In genomic region chr9:77912246-77912645, GRCm38 (mm10) we compare ENCODE assay signal across 9 mouse cellular contexts. TPM values are rescaled to one million over a fixed set of nuclear protein-coding genes. Genes with fewer than 3 reads are reported as not detected.
A peak's percentile ranks its signal among the peaks of the same experiment; 100 is the strongest.
DNase-seq lines count a peak whose midpoint lies in the region; ATAC-seq and TF ChIP-seq lines count a peak whose summit lies in the region.
"Had no signal": no experiment of that assay in that cellular context is flagged by ENCODE, and none has a peak within 500 bp of the region (broad histone marks: within the 10 kb centered on the region; RNA-seq: fewer than 3 reads in every experiment).

No protein-coding gene starts in this region.

- 0 out of 2 replicates have a peak overlapping the region, but pooled peaks have one; percentile 13 for H3K4me3 ChIP-seq in kidney, postnatal 0 days (replicated peaks; ENCODE audit: low read depth, low read length)
- H3K4me3 ChIP-seq in CH12.LX (replicated peaks in 1 of 3; ENCODE audit: low read depth in 2 of 3, low read length in 2 of 3, poor library complexity in 1 of 3) (peak overlapping the region; percentile 49 to 73 (median 60)), G1E (ENCODE audit: low read depth, low read length) (peak overlapping the region; percentile 14; the same call in 1 of the 2 replicates)
- no peak overlapping the region for H3K4me3 ChIP-seq in limb, embryonic 13.5 days
- H3K4me3 ChIP-seq: midbrain, embryonic 12.5 days had no signal

- peaks cover 12% of the 10 kb centered on the region; the same call in 1 of the 2 replicates for H3K4me1 ChIP-seq in kidney, postnatal 0 days (replicated peaks; ENCODE audit: insufficient read depth, low read length)
- H3K4me1 ChIP-seq in CH12.LX (ENCODE audit: control insufficient read depth in 1 of 2, insufficient read depth in 2 of 2) (peaks cover 13 to 52% of the 10 kb centered on the region in 2 experiments), G1E (ENCODE audit: insufficient read depth, low read depth, low read length) (peaks cover 42% of the 10 kb centered on the region)
- H3K4me1 ChIP-seq in limb, embryonic 13.5 days, result peaks cover 16% of the 10 kb centered on the region

- H3K9ac ChIP-seq in kidney, postnatal 0 days (ENCODE audit: low read depth, low read length), result no peak overlapping the region
- H3K9ac ChIP-seq in CH12.LX (ENCODE audit: insufficient read depth, low read depth), result peak overlapping the region; percentile 100
- no peak overlapping the region for H3K9ac ChIP-seq in limb, embryonic 13.5 days
- H3K9ac ChIP-seq: midbrain, embryonic 12.5 days had no signal

- TF ChIP-seq EP300 in CH12.LX (IDR thresholded peaks at IDR 0.05; ENCODE audit: low read length), result no peak

- no peaks in the 10 kb centered on the region for H3K27me3 ChIP-seq in kidney, postnatal 0 days (ENCODE audit: insufficient read depth, low read length)
- H3K27me3 ChIP-seq in CH12.LX (replicated peaks), result no peaks in the 10 kb centered on the region
- no peaks in the 10 kb centered on the region for H3K27me3 ChIP-seq in G1E (ENCODE audit: insufficient read depth, low read length)
- H3K27me3 ChIP-seq in limb, embryonic 13.5 days, result no peaks in the 10 kb centered on the region
- H3K27me3 ChIP-seq: midbrain, embryonic 12.5 days had no signal

- no peak for TF ChIP-seq POLR2A in CH12.LX (IDR thresholded peaks at IDR 0.05; ENCODE audit: low read depth, low read length)

- 0 out of 2 replicates have a peak overlapping the region, but pooled peaks have one; percentile 65 for H3K4me2 ChIP-seq in kidney, postnatal 0 days (ENCODE audit: low read length)
- H3K4me2 ChIP-seq in CH12.LX (ENCODE audit: insufficient read depth, low read depth, poor library complexity, severe bottlenecking), result peak overlapping the region; percentile 63
- peak overlapping the region; percentile 63; the same call in 1 of the 2 replicates for H3K4me2 ChIP-seq in limb, embryonic 13.5 days (replicated peaks)

- H3K27ac ChIP-seq in kidney, postnatal 0 days, result peak overlapping the region; percentile 37; the same call in 1 of the 2 replicates
- peak overlapping the region; percentile 59 for H3K27ac ChIP-seq in CH12.LX (ENCODE audit: insufficient read depth, low read depth)
- no peak overlapping the region for H3K27ac ChIP-seq in limb, embryonic 13.5 days
- H3K27ac ChIP-seq: midbrain, embryonic 12.5 days had no signal

- WGBS in kidney, postnatal 0 days, result 80% methylated on average over 6 of the region's 6 CpGs
- 80% methylated on average over 6 of the region's 6 CpGs for WGBS in limb, embryonic 13.5 days

- TF ChIP-seq RAD21 in CH12.LX (IDR thresholded peaks at IDR 0.05; ENCODE audit: low read depth, low read length), result no peak

- in situ Hi-C loops in CH12.LX (cut with MboI; ENCODE audit: low pct_ligation_motif_present, low pct_unique_long_range_greater_than_20kb, low sequenced_read_pairs), result loop anchor here (5.0 kb wide), 1 partner anchor 85 kb away; no protein-coding TSS in a partner anchor

- TF ChIP-seq CTCF in kidney, postnatal 0 days (IDR thresholded peaks at IDR 0.05; ENCODE audit: low read depth), result no peak
- TF ChIP-seq CTCF in CH12.LX (conservative IDR thresholded peaks at IDR 0.05 in 1 of 2, IDR thresholded peaks at IDR 0.05 in 1 of 2; ENCODE audit: low read depth in 2 of 2, low read length in 2 of 2) (no peak), G1E (IDR thresholded peaks at IDR 0.05; ENCODE audit: low read depth, low read length) (no peak)

- intact Hi-C loops in left cerebral cortex, postnatal 25 days (cut with DNase I), result loop anchor here (5.0 kb wide), 2 partner anchors 80 to 105 kb away; no protein-coding TSS in a partner anchor

- DNase-seq in kidney, postnatal 0 days (ENCODE audit: low spot score), result no peak
- no peak for DNase-seq in kidney, postnatal 25 days
- DNase-seq in CH12.LX (ENCODE audit: extremely low read depth), result no peak
- DNase-seq in G1E (ENCODE audit: low spot score), result no peak
- DNase-seq in thymus, postnatal 14 days, result no peak
- no peak for DNase-seq in left cerebral cortex, postnatal 25 days (ENCODE audit: low spot score in 2 of 2)
- DNase-seq: kidney, adult 8-10 months had no signal

- ATAC-seq in kidney, postnatal 0 days (replicated peaks; ENCODE audit: low FRiP score, low read depth), result no peak
- no peak for ATAC-seq in G1E (ENCODE audit: extremely low read depth, insufficient number of reproducible peaks, low FRiP score, poor library complexity, severe bottlenecking)
- ATAC-seq in limb, embryonic 13.5 days (ENCODE audit: low FRiP score, low read depth), result no peak

- H3K36me3 ChIP-seq in kidney, postnatal 0 days (ENCODE audit: insufficient read depth, low read length), result no peaks in the 10 kb centered on the region
- H3K36me3 ChIP-seq in CH12.LX (replicated peaks in 1 of 2; ENCODE audit: control insufficient read depth in 1 of 2, insufficient read depth in 1 of 2, low read length in 1 of 2) (no peaks in the 10 kb centered on the region), G1E (replicated peaks) (peaks cover 4% of the 10 kb centered on the region)
- no peaks in the 10 kb centered on the region for H3K36me3 ChIP-seq in limb, embryonic 13.5 days
- H3K36me3 ChIP-seq: midbrain, embryonic 12.5 days had no signal

- no peaks in the 10 kb centered on the region for H3K9me3 ChIP-seq in kidney, postnatal 0 days (replicated peaks; ENCODE audit: low read length)
- H3K9me3 ChIP-seq in CH12.LX (replicated peaks; ENCODE audit: low read length) (no peaks in the 10 kb centered on the region), G1E (replicated peaks) (no peaks in the 10 kb centered on the region; the same call in 1 of the 2 replicates)
- no peaks in the 10 kb centered on the region for H3K9me3 ChIP-seq in limb, embryonic 13.5 days
- H3K9me3 ChIP-seq: midbrain, embryonic 12.5 days had no signal

- dilution Hi-C loops in CH12.LX (cut with MboI; ENCODE audit: extremely low pct_ligation_motif_present, extremely low pct_unique_long_range_greater_than_20kb, low sequenced_read_pairs), result no loop called here

- H3K79me2 ChIP-seq in CH12.LX (replicated peaks; ENCODE audit: control insufficient read depth, extremely low read depth, insufficient read depth, poor library complexity, severe bottlenecking), result peaks cover 7% of the 10 kb centered on the region

TF ChIP-seq in CH12.LX, 34 proteins besides CTCF, POLR2A, EP300 and RAD21:
- TF ChIP-seq CHD2 (IDR thresholded peaks at IDR 0.05; ENCODE audit: low read length), result no peak
- no peak for TF ChIP-seq ZMIZ1 (IDR thresholded peaks at IDR 0.05; ENCODE audit: low read depth, low read length)
- no peak for TF ChIP-seq USF2 (conservative IDR thresholded peaks at IDR 0.05; ENCODE audit: low read depth, low read length)
- TF ChIP-seq TCF12 (IDR thresholded peaks at IDR 0.05; ENCODE audit: low read depth, low read length), result 0 out of 2 replicates have a peak, but pooled peaks have one; percentile 20
- TF ChIP-seq E2F4 (IDR thresholded peaks at IDR 0.05; ENCODE audit: insufficient replicate concordance, low read depth, low read length), result 0 out of 2 replicates have a peak, but pooled peaks have one; percentile 45
- no peak for TF ChIP-seq NRF1 (IDR thresholded peaks at IDR 0.05; ENCODE audit: low read depth, low read length)
- no peak for TF ChIP-seq MAFK (IDR thresholded peaks at IDR 0.05; ENCODE audit: insufficient replicate concordance, low read length)
- no peak for TF ChIP-seq JUND (conservative IDR thresholded peaks at IDR 0.05; ENCODE audit: low read depth, low read length)
- no peak for TF ChIP-seq USF1 (IDR thresholded peaks at IDR 0.05; ENCODE audit: low read depth, low read length)
- no peak for TF ChIP-seq MAX (IDR thresholded peaks at IDR 0.05; ENCODE audit: low read length)
- no peak for TF ChIP-seq MAZ (IDR thresholded peaks at IDR 0.05; ENCODE audit: low read depth, low read length)
- no peak for TF ChIP-seq PAX5 (IDR thresholded peaks at IDR 0.05; ENCODE audit: low read length)
- TF ChIP-seq POLR2AphosphoS2 (IDR thresholded peaks at IDR 0.05; ENCODE audit: low read depth, low read length), result no peak
- TF ChIP-seq RCOR1 (conservative IDR thresholded peaks at IDR 0.05; ENCODE audit: low read depth, low read length), result 0 out of 2 replicates have a peak, but pooled peaks have one; percentile 34
- 0 out of 2 replicates have a peak, but pooled peaks have one; percentile 29 for TF ChIP-seq KAT2A (IDR thresholded peaks at IDR 0.05; ENCODE audit: insufficient replicate concordance, low read length)
- no peak for TF ChIP-seq UBTF (IDR thresholded peaks at IDR 0.05; ENCODE audit: low read depth, low read length)
- no peak for TF ChIP-seq MYC (IDR thresholded peaks at IDR 0.05; ENCODE audit: low read depth, low read length)
- no peak for TF ChIP-seq ETS1 (conservative IDR thresholded peaks at IDR 0.05; ENCODE audit: low read depth, low read length)
- no peak for TF ChIP-seq ZKSCAN1 (IDR thresholded peaks at IDR 0.05; ENCODE audit: borderline replicate concordance, low read depth, low read length)

RNA-seq across cellular contexts. Expression of gene Elovl5, which starts 4.9 kb away (rescaled TPM):
- 60.5 and 68.4 TPM in 2 replicates for polyA plus RNA-seq in kidney, postnatal 0 days (2015; fragmentation: Nextera tagmentation; extraction: Ambion mirVana)
- total RNA-seq in CH12.LX (2012; rRNA removed) (44.0 TPM in 2 replicates), CH12.LX (2014; rRNA removed) (122 and 123 TPM in 2 replicates), G1E (2014; fragmentation: Nextera tagmentation) (80.4 and 81.5 TPM in 2 replicates), G1E (2017) (94.5 and 99.9 TPM in 2 replicates)
- polyA plus RNA-seq in CH12.LX (2012; ENCODE audit: insufficient read length, low read depth) (62.2 and 63.0 TPM in 2 replicates), G1E (2012) (6.3 and 11.7 TPM in 2 replicates)
- polyA plus RNA-seq in limb, embryonic 13.5 days (2015; fragmentation: Nextera tagmentation; extraction: Ambion mirVana), result 72.3 and 75.5 TPM in 2 replicates
- 10 to 100 TPM; 67.0 to 71.9 TPM for total RNA-seq in left cerebral cortex, postnatal 25 days (2021)
